ENCODE assay signal across 15 mouse cellular contexts in the genomic region with DNA sequence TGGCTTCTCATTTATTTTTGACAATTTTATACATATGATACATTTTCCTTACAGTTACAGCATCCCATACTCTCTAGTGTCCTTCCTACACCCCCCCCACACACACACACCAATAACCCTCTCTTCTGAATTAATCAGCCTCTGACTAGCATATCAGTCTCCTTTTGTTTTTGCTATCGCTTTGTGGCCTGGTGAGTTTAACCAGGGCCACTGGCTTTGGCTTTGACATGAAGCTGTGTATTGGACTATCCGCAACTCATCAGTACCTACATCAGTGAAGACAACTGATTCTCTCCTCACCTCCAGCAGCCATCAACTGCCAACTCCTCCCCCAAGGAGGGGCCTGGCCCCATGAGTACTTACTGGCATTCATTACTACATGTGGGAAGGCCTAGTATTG.
DNase-seq lines count a peak whose midpoint lies in the region; ATAC-seq lines count a peak whose summit lies in the region.
"Had no signal": no experiment of that assay in that cellular context is flagged by ENCODE, and none has a peak within 500 bp of the region (broad histone marks: within the 10 kb centered on the region; RNA-seq: fewer than 3 reads in every experiment).

No protein-coding gene starts in this region.

- no peak overlapping the region for H3K27ac ChIP-seq in forebrain, embryonic 13.5 days
- H3K27ac ChIP-seq in forebrain, embryonic 11.5 days (ENCODE audit: low read depth, low read length) = no peak overlapping the region
- no peak overlapping the region for H3K27ac ChIP-seq in limb, embryonic 11.5 days (replicated peaks; ENCODE audit: low read depth, low read length)
- H3K27ac ChIP-seq in limb, embryonic 10.5 days = no peak overlapping the region
- no peak overlapping the region for H3K27ac ChIP-seq in neural tube, embryonic 13.5 days (replicated peaks)
- H3K27ac ChIP-seq: embryonic facial prominence, embryonic 10.5 days; hindbrain, embryonic 14.5 days had no signal

- H3K36me3 ChIP-seq in forebrain, embryonic 13.5 days (ENCODE audit: poor library complexity, severe bottlenecking) = no peaks in the 10 kb centered on the region
- H3K36me3 ChIP-seq in forebrain, embryonic 11.5 days (ENCODE audit: control insufficient read depth, insufficient read depth, low read length) = no peaks in the 10 kb centered on the region
- no peaks in the 10 kb centered on the region for H3K36me3 ChIP-seq in limb, embryonic 11.5 days (ENCODE audit: control insufficient read depth, insufficient read depth, low read length)
- H3K36me3 ChIP-seq in limb, embryonic 10.5 days = no peaks in the 10 kb centered on the region
- H3K36me3 ChIP-seq in neural tube, embryonic 13.5 days = no peaks in the 10 kb centered on the region
- H3K36me3 ChIP-seq: embryonic facial prominence, embryonic 10.5 days; G1E had no signal

- no peak for DNase-seq in forebrain, embryonic 11.5 days (ENCODE audit: low spot score)
- no peak for DNase-seq in frontal cortex, postnatal 36 days (ENCODE audit: low spot score in 2 of 2)
- DNase-seq in limb, embryonic 11.5 days (ENCODE audit: low spot score) = no peak
- DNase-seq in limb, embryonic 10.5 days (ENCODE audit: low spot score) = no peak
- DNase-seq in neural tube, embryonic 10.5 days (ENCODE audit: extremely low spot score, low spot score) = no peak
- DNase-seq: adrenal gland, adult 8-10 months; B cell, adult 2 months; gastrocnemius, postnatal 36 days had no signal

- 98% methylated on average over 2 of the region's 2 CpGs for WGBS in forebrain, embryonic 13.5 days
- WGBS in forebrain, embryonic 11.5 days = 95% methylated on average over 2 of the region's 2 CpGs
- WGBS in limb, embryonic 11.5 days = 87% methylated on average over 2 of the region's 2 CpGs
- 95% methylated on average over 2 of the region's 2 CpGs for WGBS in limb, embryonic 10.5 days
- 88% methylated on average over 2 of the region's 2 CpGs for WGBS in neural tube, embryonic 13.5 days

- no peaks in the 10 kb centered on the region for H3K9me3 ChIP-seq in forebrain, embryonic 13.5 days (replicated peaks)
- H3K9me3 ChIP-seq in forebrain, embryonic 11.5 days (ENCODE audit: control insufficient read depth, low read length) = no peaks in the 10 kb centered on the region
- no peaks in the 10 kb centered on the region for H3K9me3 ChIP-seq in limb, embryonic 11.5 days (ENCODE audit: control insufficient read depth, low read length)
- no peaks in the 10 kb centered on the region for H3K9me3 ChIP-seq in limb, embryonic 10.5 days (replicated peaks)
- H3K9me3 ChIP-seq in neural tube, embryonic 13.5 days = no peaks in the 10 kb centered on the region
- H3K9me3 ChIP-seq: embryonic facial prominence, embryonic 10.5 days; G1E had no signal

- ATAC-seq in forebrain, embryonic 13.5 days = peak; percentile 46; the same call in 1 of the 2 replicates
- ATAC-seq in forebrain, embryonic 11.5 days (replicated peaks; ENCODE audit: low FRiP score) = no peak
- ATAC-seq in frontal cortex, adult (ENCODE audit: low TSS enrichment) = 0 out of 2 replicates have a peak, but pooled peaks have one; percentile 31
- ATAC-seq in limb, embryonic 11.5 days (ENCODE audit: insufficient number of reproducible peaks, low FRiP score, low TSS enrichment, low read depth) = peak; percentile 21; the same call in 1 of the 2 replicates
- ATAC-seq in neural tube, embryonic 13.5 days (ENCODE audit: low read depth) = 0 out of 2 replicates have a peak, but pooled peaks have one; percentile 32
- ATAC-seq: CD4-positive, CD25-positive, alpha-beta regulatory T cell, adult 4 months had no signal

- H3K9ac ChIP-seq in forebrain, embryonic 13.5 days = no peak overlapping the region
- no peak overlapping the region for H3K9ac ChIP-seq in forebrain, embryonic 11.5 days (ENCODE audit: low read length)
- H3K9ac ChIP-seq in limb, embryonic 11.5 days (ENCODE audit: low read length) = no peak overlapping the region
- no peak overlapping the region for H3K9ac ChIP-seq in neural tube, embryonic 13.5 days
- H3K9ac ChIP-seq: hindbrain, embryonic 14.5 days had no signal

- H3K4me1 ChIP-seq in forebrain, embryonic 13.5 days = no peaks in the 10 kb centered on the region
- H3K4me1 ChIP-seq in forebrain, embryonic 11.5 days (replicated peaks; ENCODE audit: control insufficient read depth, insufficient read depth, low read length) = no peaks in the 10 kb centered on the region
- no peaks in the 10 kb centered on the region for H3K4me1 ChIP-seq in limb, embryonic 11.5 days (ENCODE audit: control insufficient read depth, insufficient read depth, low read length)
- H3K4me1 ChIP-seq in limb, embryonic 10.5 days = no peaks in the 10 kb centered on the region
- H3K4me1 ChIP-seq in neural tube, embryonic 13.5 days (replicated peaks) = no peaks in the 10 kb centered on the region
- H3K4me1 ChIP-seq: embryonic facial prominence, embryonic 10.5 days had no signal

- no peak overlapping the region for H3K4me3 ChIP-seq in forebrain, embryonic 13.5 days
- H3K4me3 ChIP-seq in forebrain, embryonic 11.5 days (ENCODE audit: low read depth, low read length) = no peak overlapping the region
- no peak overlapping the region for H3K4me3 ChIP-seq in limb, embryonic 11.5 days (ENCODE audit: low read depth, low read length)
- H3K4me3 ChIP-seq in limb, embryonic 10.5 days = no peak overlapping the region
- H3K4me3 ChIP-seq in neural tube, embryonic 13.5 days = no peak overlapping the region
- H3K4me3 ChIP-seq: embryonic facial prominence, embryonic 10.5 days had no signal

- no peak overlapping the region for H3K4me2 ChIP-seq in forebrain, embryonic 13.5 days
- H3K4me2 ChIP-seq in forebrain, embryonic 11.5 days (ENCODE audit: low read depth, low read length, severe bottlenecking) = no peak overlapping the region
- no peak overlapping the region for H3K4me2 ChIP-seq in limb, embryonic 11.5 days (ENCODE audit: low read depth, severe bottlenecking)
- H3K4me2 ChIP-seq in neural tube, embryonic 13.5 days = no peak overlapping the region
- H3K4me2 ChIP-seq: hindbrain, embryonic 14.5 days had no signal

- no peaks in the 10 kb centered on the region for H3K27me3 ChIP-seq in forebrain, embryonic 13.5 days
- no peaks in the 10 kb centered on the region for H3K27me3 ChIP-seq in forebrain, embryonic 11.5 days (ENCODE audit: control insufficient read depth, insufficient read depth, low read length)
- no peaks in the 10 kb centered on the region for H3K27me3 ChIP-seq in limb, embryonic 11.5 days (ENCODE audit: control insufficient read depth, insufficient read depth, low read length)
- no peaks in the 10 kb centered on the region for H3K27me3 ChIP-seq in limb, embryonic 10.5 days (ENCODE audit: low read depth, poor library complexity, severe bottlenecking)
- H3K27me3 ChIP-seq in neural tube, embryonic 13.5 days = no peaks in the 10 kb centered on the region
